Mouse (Mus musculus) embryonic facial prominence, embryonic 15.5 days (tissue): Measurements from ENCODE around the gene Slc25a51. TPM values are rescaled to one million over a fixed set of nuclear protein-coding genes. Genes with fewer than 3 reads are reported as not detected.

Experiments
- ATAC-seq: fragments of 200-750 bp; cut with Nextera tagmentation; 2 replicates; pipeline ENCODE4 v1.8.0; 2017; ENCODE audit warnings: low read depth, moderate TSS enrichment; ENCODE audit not compliant: insufficient number of reproducible peaks, low FRiP score, low TSS enrichment
- H3K27ac ChIP-seq: fragments of 300-500 bp; sonication (generic); replicated peaks from 2 replicates; pipeline ENCODE4 v1.5.1; 2015; ENCODE audit warnings: mild to moderate bottlenecking, inconsistent platforms
- H3K27me3 ChIP-seq: fragments of 300-500 bp; sonication (generic); 2 replicates; pipeline ENCODE4 v1.6.1; 2015; ENCODE audit warnings: inconsistent platforms
- H3K36me3 ChIP-seq: fragments of 300-500 bp; sonication (generic); 2 replicates; pipeline ENCODE4 v1.6.1; 2015; ENCODE audit warnings: mild to moderate bottlenecking, inconsistent platforms
- H3K4me1 ChIP-seq: fragments of 300-500 bp; sonication (generic); 2 replicates; pipeline ENCODE4 v1.6.1; 2015; ENCODE audit warnings: inconsistent platforms
- H3K4me2 ChIP-seq: fragments of 300-500 bp; sonication (generic); replicated peaks from 2 replicates; pipeline ENCODE4 v1.6.1; 2015; ENCODE audit warnings: mild to moderate bottlenecking, inconsistent platforms
- H3K4me3 ChIP-seq: fragments of 300-500 bp; sonication (generic); replicated peaks from 2 replicates; pipeline ENCODE4 v1.5.1; 2015; ENCODE audit warnings: mild to moderate bottlenecking, inconsistent platforms
- H3K9ac ChIP-seq: fragments of 300-500 bp; sonication (generic); 2 replicates; pipeline ENCODE4 v1.6.1; 2015; ENCODE audit warnings: inconsistent platforms
- H3K9me3 ChIP-seq: fragments of 300-500 bp; sonication (generic); replicated peaks from 2 replicates; pipeline ENCODE4 v1.6.1; 2016; ENCODE audit warnings: inconsistent platforms
- WGBS: fragments of 180-500 bp; shearing (Covaris S2); methylation state at CpG from one replicate; pipeline ENCODE4 v1.1.7; 2015; 5-methylcytosine and 5-hydroxymethylcytosine counted together
- microRNA-seq: library from miRNA; unstranded; fragments of <30 nt; microRNA quantifications from one replicate; pipeline ENCODE4, GENCODE M21; 2016; ENCODE audit warnings: borderline number of aligned reads
- polyA plus RNA-seq: library from polyadenylated mRNA; unstranded; fragments of >200 nt; fragmentation: Nextera tagmentation; extraction: Ambion mirVana; gene quantifications from 2 replicates; pipeline ENCODE4 v1.2.1, GENCODE M21; 2015

Gene Slc25a51
- polyA plus RNA-seq, 1 experiment from 2014 or later, result 64.8 TPM

DNA sequence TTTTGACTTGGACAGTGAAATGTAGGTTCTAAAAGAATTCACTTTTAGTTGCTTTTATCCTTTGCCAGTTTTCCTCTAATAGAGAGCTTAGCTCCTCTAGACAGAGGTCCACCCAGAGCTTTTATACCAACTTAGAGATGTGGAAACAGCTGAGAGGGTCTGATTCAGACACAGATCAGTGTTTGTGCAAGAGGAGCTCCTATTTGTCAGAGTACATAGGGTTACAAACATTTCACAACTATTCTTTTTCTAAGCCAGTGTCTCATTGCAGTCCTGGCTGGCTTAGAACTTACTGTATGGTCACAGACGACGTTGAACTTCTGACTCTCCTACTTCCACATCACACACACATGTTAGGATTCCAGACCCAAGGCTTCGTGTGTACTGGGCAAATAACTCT, 51.9 kb downstream of the Slc25a51 start:
- Histone ChIP-seq H3K36me3 (peaks cover 29% of the 10 kb centered on the region), H3K27ac (no peak overlapping the region), H3K4me3 (no peak overlapping the region), H3K27me3 (no peaks in the 10 kb centered on the region), H3K9ac (no peak overlapping the region), H3K4me2 (no peak overlapping the region), H3K9me3 (no peaks in the 10 kb centered on the region), H3K4me1 (no peaks in the 10 kb centered on the region)
- 89% methylated on average over 3 of the region's 3 CpGs for WGBS
- no peak for ATAC-seq

Small RNA genes lying within 50 kb of the gene (microRNA-seq; reads per million reads assigned to microRNA genes)
- gene Gm25692, result not detected

Other genes starting within 250 kb of the Slc25a51 start
- 4.1 and 4.5 TPM in 2 replicates for gene Frmpd1, start 223.9 kb downstream of the Slc25a51 start, polyA plus RNA-seq
- gene Trmt10b, start 111.6 kb downstream of the Slc25a51 start, polyA plus RNA-seq, result 17.0 and 18.0 TPM in 2 replicates
- 13.7 and 15.3 TPM in 2 replicates for gene Dcaf10, start 66.7 kb downstream of the Slc25a51 start, polyA plus RNA-seq
- 67.1 and 68.9 TPM in 2 replicates for gene Exosc3, start 66.0 kb downstream of the Slc25a51 start, polyA plus RNA-seq
- gene Shb, start 123.7 kb upstream of the Slc25a51 start, polyA plus RNA-seq, result 9.1 and 9.9 TPM in 2 replicates